Mouse (Mus musculus): ENCODE data around the gene Olfm1.

The Olfm1 gene

GRCm38 (mm10) chr2:28192821-28193689 lies at the start of gene Olfm1:
Gene Olfm1 (plus strand): TSS chr2:28192992.
- CTCF ChIA-PET, result interaction anchor here in 2 of 4 experiments (0.6 to 2.6 kb wide), 6 partner anchors 13 to 640 kb away, joined by 3 to 6 read pairs (median 4); no protein-coding TSS in a partner anchor
- POLR2A ChIA-PET, result interaction anchor here in 1 of 4 experiments (0.5 to 1.2 kb wide), 2 partner anchors 163 to 239 kb away, joined by 3 read pairs; no protein-coding TSS in a partner anchor

GRCm38 (mm10) chr2:28143417-28144045 lies 49.3 kb upstream of the Olfm1 start:
- POLR2A ChIA-PET, result interaction anchor here in 1 of 4 experiments (0.6 kb wide), 1 partner anchor 806 kb away, joined by 3 read pairs; no protein-coding TSS in a partner anchor
- CTCF ChIA-PET, result interaction anchor here in 2 of 4 experiments (0.6 kb wide), 2 partner anchors 231 to 312 kb away, joined by 3 to 5 read pairs; no protein-coding TSS in a partner anchor

GRCm38 (mm10) chr2:28145702-28146101 lies 47.1 kb upstream of the Olfm1 start:
- POLR2A ChIA-PET, result no interaction called here
- CTCF ChIA-PET, result interaction anchor here in 2 of 4 experiments (0.5 to 1.1 kb wide), 2 partner anchors 206 to 272 kb away, joined by 3 to 4 read pairs; no protein-coding TSS in a partner anchor

GRCm38 (mm10) chr2:28146152-28146551 lies 46.6 kb upstream of the Olfm1 start:
- ChIA-PET CTCF (no interaction called here), POLR2A (no interaction called here)

GRCm38 (mm10) chr2:28146685-28147084 lies 46.1 kb upstream of the Olfm1 start:
- POLR2A ChIA-PET, result no interaction called here
- CTCF ChIA-PET, result interaction anchor here in 2 of 4 experiments (0.6 kb wide), 2 partner anchors 59 to 104 kb away, joined by 3 to 4 read pairs; no protein-coding TSS in a partner anchor

GRCm38 (mm10) chr2:28147248-28147794 lies 45.5 kb upstream of the Olfm1 start:
- CTCF ChIA-PET, result interaction anchor here in 2 of 4 experiments (0.6 kb wide), 2 partner anchors 58 to 105 kb away, joined by 3 to 4 read pairs; no protein-coding TSS in a partner anchor
- POLR2A ChIA-PET, result no interaction called here

- CTCF ChIA-PET, result no interaction called here
- POLR2A ChIA-PET, result no interaction called here
Measured at GRCm38 (mm10) chr2:28149688-28150087, 43.1 kb upstream of the Olfm1 start.

- POLR2A ChIA-PET, result interaction anchor here in 1 of 4 experiments (0.6 to 1.0 kb wide), 2 partner anchors 20 to 76 kb away, joined by 3 read pairs; partner anchors contain the start of gene Fcnb
- CTCF ChIA-PET, result no interaction called here
Measured at GRCm38 (mm10) chr2:28160568-28160967, 32.2 kb upstream of the Olfm1 start.

GRCm38 (mm10) chr2:28165570-28165969 lies 27.2 kb upstream of the Olfm1 start:
- CTCF ChIA-PET, result interaction anchor here in 1 of 4 experiments (0.5 kb wide), 1 partner anchor 230 kb away, joined by 4 read pairs; no protein-coding TSS in a partner anchor
- POLR2A ChIA-PET, result no interaction called here

GRCm38 (mm10) chr2:28169336-28169735 lies 23.5 kb upstream of the Olfm1 start:
- POLR2A ChIA-PET, result no interaction called here
- CTCF ChIA-PET, result interaction anchor here in 1 of 4 experiments (0.6 kb wide), 1 partner anchor 23 kb away, joined by 3 read pairs; no protein-coding TSS in a partner anchor

- ChIA-PET POLR2A (interaction anchor here in 2 of 4 experiments (0.6 to 0.9 kb wide), 2 partner anchors 23 to 81 kb away, joined by 3 to 4 read pairs; no protein-coding TSS in a partner anchor), CTCF (interaction anchor here in 2 of 4 experiments (0.6 to 0.7 kb wide), 2 partner anchors 133 to 147 kb away, joined by 4 to 14 read pairs; no protein-coding TSS in a partner anchor)
Measured at GRCm38 (mm10) chr2:28171962-28172361, 20.8 kb upstream of the Olfm1 start.

- CTCF ChIA-PET, result no interaction called here
- POLR2A ChIA-PET, result no interaction called here
Measured at GRCm38 (mm10) chr2:28173225-28174141, 19.3 kb upstream of the Olfm1 start.

- CTCF ChIA-PET, result no interaction called here
Measured at GRCm38 (mm10) chr2:28174441-28174840, 18.4 kb upstream of the Olfm1 start.

GRCm38 (mm10) chr2:28178600-28178999 lies 14.2 kb upstream of the Olfm1 start:
- ChIA-PET POLR2A (no interaction called here), CTCF (no interaction called here)

More at GRCm38 (mm10) chr2:28174441-28174840, 18.4 kb upstream of the Olfm1 start:
- POLR2A ChIA-PET, result no interaction called here

GRCm38 (mm10) chr2:28180053-28180452 lies 12.7 kb upstream of the Olfm1 start:
- ChIA-PET POLR2A (no interaction called here), CTCF (no interaction called here)

GRCm38 (mm10) chr2:28188398-28188944 lies 4.3 kb upstream of the Olfm1 start:
- POLR2A ChIA-PET, result no interaction called here
- CTCF ChIA-PET, result interaction anchor here in 1 of 4 experiments (0.7 to 1.1 kb wide), 2 partner anchors 181 to 186 kb away, joined by 3 read pairs; no protein-coding TSS in a partner anchor

GRCm38 (mm10) chr2:28193690-28194087 lies 897 bp downstream of the Olfm1 start:
- CTCF ChIA-PET, result interaction anchor here in 3 of 4 experiments (0.5 to 2.6 kb wide), 7 partner anchors 12 to 641 kb away, joined by 3 to 6 read pairs (median 3); no protein-coding TSS in a partner anchor

More at GRCm38 (mm10) chr2:28193690-28194087, 897 bp downstream of the Olfm1 start:
- POLR2A ChIA-PET, result interaction anchor here in 1 of 4 experiments (0.5 to 1.2 kb wide), 2 partner anchors 162 to 239 kb away, joined by 3 read pairs; no protein-coding TSS in a partner anchor
